In genomic region chr3:130161323-130161917, GRCm38 (mm10) we compare ENCODE assay signal across 18 mouse cellular contexts. TPM values are rescaled to one million over a fixed set of nuclear protein-coding genes. Genes with fewer than 3 reads are reported as not detected.
DNase-seq lines count a peak whose midpoint lies in the region; ATAC-seq and TF ChIP-seq lines count a peak whose summit lies in the region.
"Had no signal": no experiment of that assay in that cellular context is flagged by ENCODE, and none has a peak within 500 bp of the region (broad histone marks: within the 10 kb centered on the region; RNA-seq: fewer than 3 reads in every experiment).

No protein-coding gene starts in this region.

- H3K27me3 ChIP-seq in hindbrain, embryonic 13.5 days = no peaks in the 10 kb centered on the region
- H3K27me3 ChIP-seq in hindbrain, embryonic 10.5 days (ENCODE audit: insufficient read depth, poor library complexity, severe bottlenecking) = no peaks in the 10 kb centered on the region
- no peaks in the 10 kb centered on the region for H3K27me3 ChIP-seq in embryonic facial prominence, embryonic 10.5 days (replicated peaks; ENCODE audit: low read depth, poor library complexity, severe bottlenecking)
- H3K27me3 ChIP-seq in forebrain, embryonic 15.5 days = no peaks in the 10 kb centered on the region
- H3K27me3 ChIP-seq in limb, embryonic 14.5 days (ENCODE audit: control insufficient read depth, insufficient read depth, low read length) = no peaks in the 10 kb centered on the region
- H3K27me3 ChIP-seq: neural tube, embryonic 13.5 days had no signal

- no peak for TF ChIP-seq POLR2A in limb, embryonic 14.5 days (IDR thresholded peaks at IDR 0.05; ENCODE audit: borderline replicate concordance, extremely low read depth, insufficient read depth, insufficient read length)

- H3K9me3 ChIP-seq in hindbrain, embryonic 13.5 days = no peaks in the 10 kb centered on the region
- no peaks in the 10 kb centered on the region for H3K9me3 ChIP-seq in hindbrain, embryonic 10.5 days
- no peaks in the 10 kb centered on the region for H3K9me3 ChIP-seq in embryonic facial prominence, embryonic 10.5 days
- no peaks in the 10 kb centered on the region for H3K9me3 ChIP-seq in forebrain, embryonic 15.5 days
- no peaks in the 10 kb centered on the region for H3K9me3 ChIP-seq in limb, embryonic 14.5 days (ENCODE audit: control insufficient read depth, low read length)
- H3K9me3 ChIP-seq: neural tube, embryonic 13.5 days had no signal

- DNase-seq in hindbrain, embryonic 10.5 days (ENCODE audit: low spot score) = no peak
- peak; percentile 35 for DNase-seq in embryonic facial prominence, embryonic 10.5 days (ENCODE audit: low spot score)
- peak; percentile 21 for DNase-seq in limb, embryonic 14.5 days (ENCODE audit: low spot score)
- DNase-seq in adrenal gland, postnatal 25 days = no peak
- no peak for DNase-seq in urinary bladder, postnatal 25 days (ENCODE audit: low spot score)
- DNase-seq: cerebellum, adult 2 months; cerebellum, postnatal 36 days; heart, postnatal 10 days; kidney, adult 8-10 months; kidney, postnatal 14 days; layer of hippocampus, adult 9-11 months; liver; thymus, postnatal 14 days had no signal

- H3K4me2 ChIP-seq in hindbrain, embryonic 13.5 days = 0 out of 2 replicates have a peak overlapping the region, but pooled peaks have one; percentile 13
- no peak overlapping the region for H3K4me2 ChIP-seq in forebrain, embryonic 15.5 days (replicated peaks)
- peak overlapping the region; percentile 29 for H3K4me2 ChIP-seq in limb, embryonic 14.5 days (replicated peaks; ENCODE audit: low read depth, low read length, severe bottlenecking)
- H3K4me2 ChIP-seq: heart, embryonic 11.5 days; neural tube, embryonic 13.5 days had no signal

- no peak overlapping the region for H3K4me3 ChIP-seq in hindbrain, embryonic 13.5 days
- no peak overlapping the region for H3K4me3 ChIP-seq in hindbrain, embryonic 10.5 days
- no peak overlapping the region for H3K4me3 ChIP-seq in embryonic facial prominence, embryonic 10.5 days
- H3K4me3 ChIP-seq in forebrain, embryonic 15.5 days = no peak overlapping the region
- no peak overlapping the region for H3K4me3 ChIP-seq in limb, embryonic 14.5 days (replicated peaks; ENCODE audit: low read length)
- H3K4me3 ChIP-seq: neural tube, embryonic 13.5 days had no signal

- peaks cover 5% of the 10 kb centered on the region; the same call in 1 of the 2 replicates for H3K4me1 ChIP-seq in hindbrain, embryonic 13.5 days (replicated peaks)
- H3K4me1 ChIP-seq in hindbrain, embryonic 10.5 days (replicated peaks) = no peaks in the 10 kb centered on the region; the same call in 1 of the 2 replicates
- peaks cover 6% of the 10 kb centered on the region for H3K4me1 ChIP-seq in embryonic facial prominence, embryonic 10.5 days
- no peaks in the 10 kb centered on the region for H3K4me1 ChIP-seq in forebrain, embryonic 15.5 days
- H3K4me1 ChIP-seq in limb, embryonic 14.5 days (ENCODE audit: control insufficient read depth, insufficient read depth, low read length) = peaks cover 14% of the 10 kb centered on the region
- H3K4me1 ChIP-seq: neural tube, embryonic 13.5 days had no signal

- no peaks in the 10 kb centered on the region for H3K36me3 ChIP-seq in hindbrain, embryonic 13.5 days
- H3K36me3 ChIP-seq in hindbrain, embryonic 10.5 days = no peaks in the 10 kb centered on the region
- no peaks in the 10 kb centered on the region for H3K36me3 ChIP-seq in embryonic facial prominence, embryonic 10.5 days (replicated peaks)
- H3K36me3 ChIP-seq in forebrain, embryonic 15.5 days = no peaks in the 10 kb centered on the region
- H3K36me3 ChIP-seq in limb, embryonic 14.5 days (ENCODE audit: control insufficient read depth, insufficient read depth, low read length) = no peaks in the 10 kb centered on the region
- H3K36me3 ChIP-seq: neural tube, embryonic 13.5 days had no signal

- WGBS in hindbrain, embryonic 13.5 days = 44% methylated on average over 13 of the region's 13 CpGs
- 73% methylated on average over 13 of the region's 13 CpGs for WGBS in hindbrain, embryonic 10.5 days
- WGBS in embryonic facial prominence, embryonic 10.5 days = 53% methylated on average over 13 of the region's 13 CpGs
- WGBS in forebrain, embryonic 15.5 days = 9% methylated on average over 13 of the region's 13 CpGs
- WGBS in limb, embryonic 14.5 days = 14% methylated on average over 13 of the region's 13 CpGs

- H3K9ac ChIP-seq in hindbrain, embryonic 13.5 days = no peak overlapping the region
- no peak overlapping the region for H3K9ac ChIP-seq in forebrain, embryonic 15.5 days (replicated peaks)
- no peak overlapping the region for H3K9ac ChIP-seq in limb, embryonic 14.5 days (ENCODE audit: low read depth, low read length, severe bottlenecking)
- H3K9ac ChIP-seq: neural tube, embryonic 13.5 days had no signal

- no peak for ATAC-seq in hindbrain, embryonic 13.5 days (ENCODE audit: low FRiP score)
- 0 out of 2 replicates have a peak, but pooled peaks have one; percentile 23 for ATAC-seq in forebrain, embryonic 15.5 days (replicated peaks)
- peak; percentile 53; the same call in 1 of the 2 replicates for ATAC-seq in limb, embryonic 14.5 days (ENCODE audit: low FRiP score, low read depth)
- ATAC-seq: lung, postnatal 0 days had no signal

- no peak overlapping the region for H3K27ac ChIP-seq in hindbrain, embryonic 13.5 days
- H3K27ac ChIP-seq in hindbrain, embryonic 10.5 days = no peak overlapping the region
- 0 out of 2 replicates have a peak overlapping the region, but pooled peaks have one; percentile 48 for H3K27ac ChIP-seq in embryonic facial prominence, embryonic 10.5 days (replicated peaks)
- no peak overlapping the region for H3K27ac ChIP-seq in forebrain, embryonic 15.5 days (replicated peaks)
- 0 out of 2 replicates have a peak overlapping the region, but pooled peaks have one; percentile 46 for H3K27ac ChIP-seq in limb, embryonic 14.5 days (replicated peaks; ENCODE audit: low read depth, low read length)
- H3K27ac ChIP-seq: neural tube, embryonic 13.5 days had no signal

RNA-seq across cellular contexts. Expression of gene Col25a1, which starts 30.1 kb away (rescaled TPM):
- polyA plus RNA-seq in hindbrain, embryonic 13.5 days (2015; fragmentation: Nextera tagmentation; extraction: Ambion mirVana) = 3.4 and 3.6 TPM in 2 replicates
- polyA plus RNA-seq in hindbrain, embryonic 10.5 days (2016; fragmentation: Nextera tagmentation; extraction: Ambion mirVana) = 3.6 and 5.2 TPM in 2 replicates
- polyA plus RNA-seq in embryonic facial prominence, embryonic 10.5 days (2016; fragmentation: Nextera tagmentation; extraction: Ambion mirVana) = 6.9 and 9.1 TPM in 2 replicates
- 3.8 and 4.4 TPM in 2 replicates for polyA plus RNA-seq in forebrain, embryonic 15.5 days (2015; fragmentation: Nextera tagmentation; extraction: Ambion mirVana)
- polyA plus RNA-seq in limb, embryonic 14.5 days (2012; rRNA removed) = 15.3 and 19.3 TPM in 2 replicates
- polyA plus RNA-seq in limb, embryonic 14.5 days (2014; fragmentation: Nextera tagmentation; extraction: Ambion mirVana) = 13.8 and 14.2 TPM in 2 replicates
- total RNA-seq in adrenal gland, postnatal 25 days (2021) = 5.7 and 10.3 TPM in 2 replicates

Comparison
In these comparisons a context has a peak if more than half of its experiments do, and no peak if none do; other contexts are left out.
1. H3K27ac ChIP-seq: peak in embryonic facial prominence, embryonic 10.5 days (single experiment) and limb, embryonic 14.5 days (single experiment); none in hindbrain, embryonic 13.5 days (single experiment), hindbrain, embryonic 10.5 days (single experiment) and forebrain, embryonic 15.5 days (single experiment).
2. DNase-seq: peak in embryonic facial prominence, embryonic 10.5 days (single experiment) and limb, embryonic 14.5 days (single experiment); none in hindbrain, embryonic 10.5 days (single experiment), adrenal gland, postnatal 25 days (single experiment) and urinary bladder, postnatal 25 days (single experiment).